Mouse (Mus musculus) adrenal gland, postnatal 4 days (tissue): ENCODE results near the gene Gm7579. TPM values are rescaled to one million over a fixed set of nuclear protein-coding genes. Genes with fewer than 3 reads are reported as not detected.

Experiments used
- total RNA-seq, 2 experiments: library from RNA; stranded (reverse); gene quantifications; 2 replicates each; pipeline ENCODE4 v1.2.3; 2021

The Gm7579 gene
- total RNA-seq, 2 experiments from 2014 or later, result not detected

Other genes with a start within 250 kb of the Gm7579 start
- gene Mob2, start 150.8 kb upstream of the Gm7579 start, total RNA-seq, result 10 to 100 TPM; 50.1 to 52.1 TPM
- gene Dusp8, start 116.0 kb upstream of the Gm7579 start, total RNA-seq, result 1 to 10 TPM; 9.2 to 9.3 TPM
- gene Gm45618, start 91.1 kb upstream of the Gm7579 start, total RNA-seq, result not detected
- not detected for gene Gm39115, start 75.8 kb upstream of the Gm7579 start, total RNA-seq
- not detected for gene Gm45337, start 67.3 kb upstream of the Gm7579 start, total RNA-seq
- not detected for gene Gm29735, start 54.7 kb upstream of the Gm7579 start, total RNA-seq
- not detected for gene Gm4553, start 46.1 kb upstream of the Gm7579 start, total RNA-seq
- not detected for gene Krtap5-2, start 35.9 kb upstream of the Gm7579 start, total RNA-seq
- gene Gm10153, start 21.5 kb upstream of the Gm7579 start, total RNA-seq, result not detected
- gene Krtap5-3, start 10.5 kb upstream of the Gm7579 start, total RNA-seq, result not detected
- gene Krtap5-5, start 18.1 kb downstream of the Gm7579 start, total RNA-seq, result not detected
- not detected for gene Gm40460, start 29.2 kb downstream of the Gm7579 start, total RNA-seq
- not detected for gene Gm2431, start 46.5 kb downstream of the Gm7579 start, total RNA-seq
- not detected for gene Gm4559, start 62.5 kb downstream of the Gm7579 start, total RNA-seq
- gene Krtap5-1, start 85.3 kb downstream of the Gm7579 start, total RNA-seq, result not detected
- not detected for gene Krtap5-4, start 91.7 kb downstream of the Gm7579 start, total RNA-seq
- 1 to 10 TPM; 5.1 to 6.2 TPM for gene Ifitm10, start 161.9 kb downstream of the Gm7579 start, total RNA-seq
- gene Gm49369, start 170.8 kb downstream of the Gm7579 start, total RNA-seq, result 1 to 10 TPM in 1 of 2 experiments, under 1 TPM in 1; 0.48 to 4.3 TPM
- 100 to 1,000 TPM; 536 to 544 TPM for gene Ctsd, start 176.2 kb downstream of the Gm7579 start, total RNA-seq
- gene Syt8, start 223.0 kb downstream of the Gm7579 start, total RNA-seq, result not detected
- gene Tnni2, start 229.9 kb downstream of the Gm7579 start, total RNA-seq, result 100 to 1,000 TPM in 1 of 2 experiments, 10 to 100 TPM in 1; 79.5 to 219 TPM
- 10 to 100 TPM; 25.1 to 43.0 TPM for gene Lsp1, start 248.9 kb downstream of the Gm7579 start, total RNA-seq